Mouse (Mus musculus): ENCODE results near the gene Slco2a1.

GRCm38 (mm10) chr9:102946469-102947015 lies 42.0 kb upstream of the Slco2a1 start:
- TF ChIP-seq POLR2A (IDR thresholded peaks at IDR 0.05; ENCODE audit: borderline replicate concordance, insufficient read depth, low read length) (no peak), CTCF (IDR thresholded peaks at IDR 0.05; ENCODE audit: borderline replicate concordance, insufficient read depth, low read depth, low read length) (no peak)

Measured in cerebellum, adult 2 months (tissue).